Mouse (Mus musculus): ENCODE data around the gene Ccr2.
"Not testable (repeated sequence)": the region's sequence is repeated elsewhere in the genome, so short reads cannot be mapped to it uniquely, and the experiment has no call there.

Ccr2 gene

GRCm38 (mm10) chr9:124101723-124102122 lies at the start of gene Ccr2:
Gene Ccr2, plus strand, starts transcription at chr9:124101950.
- no peak for DNase-seq (ENCODE audit: low spot score)

GRCm38 (mm10) chr9:124053532-124053931 lies 48.2 kb upstream of the Ccr2 start:
- DNase-seq (ENCODE audit: low spot score): no peak

GRCm38 (mm10) chr9:124056158-124056709 lies 45.5 kb upstream of the Ccr2 start:
- no peak for DNase-seq (ENCODE audit: low spot score)

- DNase-seq (ENCODE audit: low spot score): no peak
These were observed 41.9 kb upstream of the Ccr2 start for GRCm38 (mm10) chr9:124059660-124060352.

GRCm38 (mm10) chr9:124061474-124062432 lies 40.0 kb upstream of the Ccr2 start:
- DNase-seq (ENCODE audit: low spot score): not testable (repeated sequence)

GRCm38 (mm10) chr9:124066572-124067103 lies 35.1 kb upstream of the Ccr2 start:
- DNase-seq (ENCODE audit: low spot score): no peak

GRCm38 (mm10) chr9:124068098-124069058 lies 33.4 kb upstream of the Ccr2 start:
- DNase-seq (ENCODE audit: low spot score): no peak

GRCm38 (mm10) chr9:124071506-124071905 lies 30.2 kb upstream of the Ccr2 start:
- no peak for DNase-seq (ENCODE audit: low spot score)

- no peak for DNase-seq (ENCODE audit: low spot score)
These were observed 21.9 kb upstream of the Ccr2 start for GRCm38 (mm10) chr9:124079803-124080202.

- not testable (repeated sequence) for DNase-seq (ENCODE audit: low spot score)
These were observed 21.3 kb upstream of the Ccr2 start for GRCm38 (mm10) chr9:124080471-124080870.

GRCm38 (mm10) chr9:124090441-124090840 lies 11.3 kb upstream of the Ccr2 start:
- no peak for DNase-seq (ENCODE audit: low spot score)

GRCm38 (mm10) chr9:124099127-124099526 lies 2.6 kb upstream of the Ccr2 start:
- DNase-seq (ENCODE audit: low spot score): no peak

- DNase-seq (ENCODE audit: low spot score): no peak
These were observed 1.4 kb upstream of the Ccr2 start for GRCm38 (mm10) chr9:124100357-124100756.

- no peak for DNase-seq (ENCODE audit: low spot score)
These were observed 1.4 kb downstream of the Ccr2 start for GRCm38 (mm10) chr9:124103199-124103598.

- no peak for DNase-seq (ENCODE audit: low spot score)
These were observed 3.4 kb downstream of the Ccr2 start for GRCm38 (mm10) chr9:124105196-124105595.

GRCm38 (mm10) chr9:124107232-124107631 lies 5.5 kb downstream of the Ccr2 start:
- no peak for DNase-seq (ENCODE audit: low spot score)

GRCm38 (mm10) chr9:124108356-124109127 lies 6.8 kb downstream of the Ccr2 start:
- no peak for DNase-seq (ENCODE audit: low spot score)

- DNase-seq (ENCODE audit: low spot score): no peak
These were observed 10.2 kb downstream of the Ccr2 start for GRCm38 (mm10) chr9:124111997-124112396.

GRCm38 (mm10) chr9:124112591-124113239 lies 11.0 kb downstream of the Ccr2 start:
- no peak for DNase-seq (ENCODE audit: low spot score)

- no peak for DNase-seq (ENCODE audit: low spot score)
These were observed 12.0 kb downstream of the Ccr2 start for GRCm38 (mm10) chr9:124113777-124114176.
